Mouse (Mus musculus) left cerebral cortex, adult 11 months (tissue): Measurements from ENCODE around the gene Egfem1.

ENCODE experiments used
- DNase-seq: peaks from one replicate; pipeline ENCODE4 v3.0.0; 2022; ENCODE audit warnings: low spot score

Egfem1 gene

DNA sequence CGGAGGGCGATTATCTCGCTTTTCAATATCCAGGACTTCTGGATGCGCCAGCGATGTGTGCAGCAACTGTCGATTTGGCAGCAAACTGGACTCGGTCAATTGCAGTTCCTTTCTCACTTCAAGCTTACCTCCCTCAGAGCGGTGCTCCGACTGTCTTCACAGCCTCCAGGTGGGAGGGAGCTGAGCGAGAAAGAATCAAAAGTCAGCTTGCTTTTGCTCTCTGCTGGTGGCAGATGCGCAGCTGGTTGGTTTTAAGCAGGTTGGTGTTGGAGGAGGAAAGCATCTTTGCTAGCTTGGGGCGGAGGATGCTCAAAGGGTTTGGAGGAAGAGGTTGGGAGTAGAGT lies at the start of gene Egfem1:
Gene Egfem1 (plus strand): TSS at position 72 of the 344 bp plus-strand sequence.
- peak; percentile 22 for DNase-seq

DNA sequence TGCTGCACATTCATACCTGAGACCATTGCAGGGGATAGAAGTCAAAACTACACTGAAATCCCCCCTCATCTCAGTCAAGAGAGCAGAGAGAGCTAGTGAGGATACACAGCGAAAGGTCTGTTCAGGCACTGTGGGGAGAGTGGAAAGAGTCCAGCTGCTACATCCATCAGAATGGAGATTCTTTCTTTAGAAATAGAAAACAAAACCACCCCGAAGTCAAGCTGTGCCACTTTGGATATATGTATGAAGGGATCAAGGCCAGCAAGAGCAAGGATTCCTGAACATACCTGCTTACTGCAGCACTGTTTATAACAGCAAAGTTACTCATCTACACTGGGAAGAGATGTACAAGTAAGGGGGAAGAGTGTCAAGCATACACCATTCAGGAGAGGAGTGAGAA lies 48.7 kb upstream of the Egfem1 start:
- DNase-seq = no peak

DNA sequence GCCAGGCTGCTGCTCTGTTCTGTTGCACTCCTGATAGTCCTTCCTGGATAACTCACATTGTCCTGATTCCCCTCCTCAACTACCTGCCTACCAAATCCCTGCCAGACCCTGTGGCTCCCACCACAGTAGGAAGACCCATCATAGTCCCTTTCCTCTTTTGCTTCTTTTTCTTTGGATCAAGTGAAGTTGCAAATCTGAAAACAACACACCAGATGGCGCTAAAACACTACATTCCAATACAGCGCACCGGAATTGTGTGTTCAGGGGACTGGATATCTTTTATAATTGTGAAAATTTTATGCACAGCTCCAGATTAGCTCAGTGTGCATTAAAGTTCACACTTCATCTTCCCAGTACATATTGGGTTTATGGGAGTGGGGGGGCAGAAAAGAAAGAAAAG lies 45.7 kb upstream of the Egfem1 start:
- DNase-seq = peak; percentile 7

DNA sequence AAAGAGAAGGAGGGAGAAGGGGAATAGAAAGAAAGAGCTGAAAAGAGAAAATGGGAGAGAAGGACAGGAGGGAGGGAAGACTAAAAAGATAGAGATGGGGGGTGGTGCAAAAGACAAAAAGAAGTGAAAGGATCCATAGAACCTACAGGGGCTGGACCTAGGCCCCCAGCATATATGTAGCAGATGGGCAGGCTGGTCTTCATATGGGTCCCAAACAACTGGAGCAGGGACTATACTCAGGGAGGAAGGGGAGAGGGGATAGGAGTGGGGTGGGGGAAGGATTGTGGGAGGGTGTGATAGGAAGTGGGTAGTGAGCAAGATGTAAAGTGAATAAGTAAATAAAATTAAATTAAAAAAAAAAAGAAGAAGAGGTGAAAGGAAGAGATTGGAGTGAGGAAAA lies 45.2 kb upstream of the Egfem1 start:
- DNase-seq = no peak

DNA sequence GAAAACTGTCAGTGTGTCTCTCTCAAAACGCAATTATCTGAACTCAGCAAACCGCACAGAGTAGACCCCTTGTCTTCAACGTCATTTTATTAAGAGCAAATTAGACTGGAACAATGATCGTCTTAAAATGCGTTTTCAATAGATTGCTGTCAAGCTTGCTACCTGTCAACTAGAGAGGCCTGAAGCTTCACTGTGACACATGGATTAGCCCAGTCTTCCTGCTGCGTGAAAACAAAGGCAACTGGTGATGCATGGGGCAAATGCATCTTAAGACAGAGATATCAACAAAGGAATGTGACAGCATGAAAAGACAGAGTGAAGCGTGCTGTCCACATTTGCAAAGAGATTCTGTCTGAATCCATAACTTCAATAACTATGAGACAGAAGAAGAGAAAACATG lies 41.8 kb upstream of the Egfem1 start:
- no peak for DNase-seq

DNA sequence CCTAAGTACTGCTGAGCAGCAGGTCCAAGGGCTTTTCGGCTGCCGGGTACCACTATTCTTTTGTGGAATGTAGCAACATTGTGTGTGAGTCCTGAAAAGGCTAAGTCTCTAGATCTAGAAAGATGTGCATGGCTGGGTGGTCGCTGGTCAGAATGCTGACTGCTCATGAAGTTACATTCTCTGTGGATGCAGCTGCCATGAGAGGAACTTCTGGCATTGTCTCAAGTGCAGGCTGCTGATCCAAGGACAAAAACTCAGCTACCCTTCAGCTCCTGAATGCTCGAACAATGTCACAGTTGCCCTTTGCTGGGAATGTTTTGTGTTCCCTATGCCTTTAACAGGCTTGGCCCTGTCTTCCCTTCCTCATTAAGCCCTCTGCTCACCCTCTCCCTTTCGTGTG lies 35.5 kb upstream of the Egfem1 start:
- DNase-seq = no peak

DNA sequence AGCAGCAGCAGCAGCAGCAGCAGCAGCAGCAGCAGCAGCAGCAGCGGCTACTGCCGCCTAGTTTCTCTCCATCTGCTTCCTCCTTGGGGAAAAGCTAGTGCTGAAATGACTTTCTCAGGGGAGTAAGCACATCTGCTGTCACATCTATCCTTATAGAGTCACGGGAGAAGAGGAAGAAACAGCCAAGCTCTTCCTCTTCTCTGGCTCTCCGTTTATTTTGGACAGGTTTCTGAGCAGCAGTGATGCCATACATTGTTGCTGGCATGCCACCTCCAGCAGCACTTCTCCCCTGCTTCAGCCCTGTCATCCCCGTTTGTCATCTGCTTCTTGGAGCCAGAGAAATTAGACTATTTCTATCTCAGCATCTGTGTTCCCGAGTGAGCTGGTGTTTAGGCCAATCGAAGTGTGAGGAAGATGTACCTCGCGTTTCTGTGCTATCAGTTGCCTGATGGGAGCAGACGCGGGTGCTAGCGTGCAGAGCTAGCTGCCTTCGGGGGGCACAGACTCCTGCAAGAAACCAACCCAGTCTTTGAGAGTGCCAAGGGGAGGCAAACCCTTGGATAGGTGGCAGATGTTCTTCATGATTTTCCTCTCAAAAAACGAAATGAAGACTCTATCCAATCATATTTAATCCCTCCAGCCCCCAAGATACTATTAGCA lies 34.4 kb upstream of the Egfem1 start:
- DNase-seq = peak; percentile 6

DNA sequence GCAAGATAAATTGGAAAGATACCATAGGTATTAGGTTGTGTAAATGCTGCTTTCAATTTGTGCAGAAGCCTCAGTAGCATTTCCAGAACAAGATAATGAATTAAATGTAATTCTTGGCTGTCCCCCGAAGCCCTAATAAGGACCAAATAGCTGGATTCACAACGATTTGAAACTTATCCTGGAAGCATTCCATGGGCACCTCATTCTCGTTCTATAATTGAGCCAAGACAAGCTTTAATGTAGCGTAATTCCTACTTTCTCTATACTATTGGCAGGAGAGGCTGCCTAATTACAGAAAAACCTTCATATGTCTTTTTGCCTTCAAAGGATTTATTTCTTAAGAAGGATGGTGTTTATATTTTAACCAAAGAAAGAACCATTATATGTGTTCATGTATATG lies 18.7 kb upstream of the Egfem1 start:
- no peak for DNase-seq

DNA sequence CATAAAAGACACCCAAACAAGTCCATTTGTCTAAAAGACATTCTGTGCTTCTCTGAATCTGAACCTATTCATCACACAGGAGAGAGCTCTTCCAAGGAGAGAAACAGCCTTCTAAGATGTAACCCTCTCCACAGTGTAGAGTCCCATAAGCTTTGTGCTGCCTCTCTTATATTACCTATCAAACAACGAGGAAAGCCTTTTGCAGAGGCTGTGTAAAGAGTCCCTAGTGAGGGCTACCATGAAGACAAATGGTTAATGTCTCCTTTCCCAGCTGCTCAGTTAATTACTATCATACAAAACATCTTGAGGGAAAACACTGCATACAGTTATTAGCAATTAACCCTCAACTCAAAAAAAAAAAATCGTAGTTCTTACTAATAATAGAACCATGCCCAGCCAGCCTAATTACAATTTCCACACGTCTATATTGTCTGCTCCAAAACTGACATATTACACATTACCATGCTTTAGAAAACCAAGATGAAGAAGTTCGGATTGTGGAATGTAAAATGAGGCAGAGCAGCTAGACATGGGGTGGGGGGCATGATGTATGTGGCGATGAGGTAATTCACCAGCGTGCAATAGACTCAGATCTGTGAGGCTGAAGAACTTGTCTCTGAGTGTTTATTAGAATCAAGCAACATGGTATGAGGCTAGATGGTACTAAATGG lies 13.3 kb upstream of the Egfem1 start:
- no peak for DNase-seq

DNA sequence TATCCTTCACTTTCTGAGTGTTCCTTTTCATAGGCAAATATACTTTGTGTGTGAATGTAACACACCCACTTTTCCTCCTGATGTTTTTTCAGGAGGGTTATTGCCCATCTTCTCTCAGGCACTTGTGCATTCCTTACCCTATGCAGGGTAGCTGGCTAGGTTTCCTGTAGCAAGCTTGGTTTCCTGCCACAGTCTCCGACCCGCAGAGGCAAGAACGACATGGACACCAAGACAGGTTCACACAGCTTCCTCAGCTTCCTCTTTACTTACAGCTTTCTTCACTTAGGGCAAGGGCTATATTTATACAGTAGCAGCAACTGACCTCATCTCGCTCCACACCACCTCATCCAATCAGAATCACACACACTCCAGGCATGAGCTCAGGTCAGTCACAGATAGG lies 10.5 kb upstream of the Egfem1 start:
- no peak for DNase-seq

DNA sequence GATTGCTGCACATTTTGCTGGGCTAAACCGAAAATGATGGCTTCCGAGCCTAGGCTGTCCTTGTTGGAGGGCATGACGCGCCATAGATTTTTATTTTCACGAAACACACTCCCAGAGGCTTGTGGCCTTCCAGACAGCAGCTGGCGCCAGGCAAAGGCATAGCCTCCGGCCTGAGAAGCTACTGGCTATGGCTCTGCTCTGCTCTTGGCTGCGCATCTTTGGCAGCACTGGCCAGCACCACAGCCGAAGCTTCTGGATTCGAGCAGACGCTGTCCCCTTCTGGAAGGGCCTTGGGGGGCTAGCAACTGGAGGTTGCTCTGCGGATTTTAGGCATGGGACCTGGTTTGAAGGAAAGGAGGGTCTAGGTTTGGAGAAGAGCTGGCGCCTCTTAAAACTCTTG lies 306 bp upstream of the Egfem1 start:
- no peak for DNase-seq

DNA sequence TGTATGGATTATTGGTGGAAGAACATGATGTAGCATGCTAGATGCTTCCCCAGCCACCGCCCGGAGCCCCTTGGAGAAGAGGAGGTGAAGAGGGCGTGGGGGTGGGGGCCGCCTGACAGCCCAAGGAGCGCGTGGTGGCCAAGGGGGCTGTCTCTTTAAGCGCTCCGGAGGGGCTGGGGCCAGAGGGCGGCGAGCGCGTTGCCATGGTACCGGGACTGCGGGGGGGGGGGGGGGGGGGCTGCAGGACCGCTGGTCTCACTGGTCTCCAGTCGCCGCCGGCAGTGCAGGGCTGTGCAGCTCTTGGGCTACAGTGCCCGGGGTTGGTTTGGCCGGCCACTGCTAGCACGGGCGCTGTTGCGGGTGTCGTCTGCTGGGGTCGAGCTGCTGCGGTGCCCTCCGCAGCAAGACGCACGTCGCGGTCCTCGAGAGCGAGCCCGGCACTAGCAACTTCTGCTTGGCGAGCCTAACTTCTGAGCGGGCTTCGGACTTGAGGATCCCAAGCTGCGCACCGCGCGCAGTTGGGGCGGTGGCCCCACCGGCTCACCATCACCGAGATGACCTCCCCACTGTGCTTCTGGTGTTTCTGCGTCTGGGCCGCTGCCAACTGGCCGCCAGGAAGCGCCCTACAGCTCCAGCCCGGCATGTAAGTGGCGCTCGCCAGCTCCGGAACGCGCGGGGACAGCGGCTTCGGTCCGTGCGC lies 623 bp downstream of the Egfem1 start:
- DNase-seq = peak; percentile 10

DNA sequence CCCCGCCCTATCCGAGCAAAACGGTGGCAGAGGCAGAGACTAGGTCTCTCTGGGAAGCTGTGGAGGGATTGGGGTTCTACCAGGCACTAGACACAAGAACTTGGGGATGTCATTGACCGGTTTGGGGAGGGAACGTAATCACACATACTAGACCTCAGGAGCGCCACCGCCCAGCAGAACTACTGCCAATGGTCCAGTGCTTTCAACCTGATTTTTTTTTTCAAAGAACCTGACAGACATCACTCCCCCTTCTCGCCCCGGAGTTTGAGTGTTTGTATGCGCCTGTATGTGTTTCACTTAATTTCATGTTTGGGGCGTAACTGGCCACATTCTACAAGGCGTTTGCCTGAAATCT lies 1.1 kb downstream of the Egfem1 start:
- DNase-seq = no peak

DNA sequence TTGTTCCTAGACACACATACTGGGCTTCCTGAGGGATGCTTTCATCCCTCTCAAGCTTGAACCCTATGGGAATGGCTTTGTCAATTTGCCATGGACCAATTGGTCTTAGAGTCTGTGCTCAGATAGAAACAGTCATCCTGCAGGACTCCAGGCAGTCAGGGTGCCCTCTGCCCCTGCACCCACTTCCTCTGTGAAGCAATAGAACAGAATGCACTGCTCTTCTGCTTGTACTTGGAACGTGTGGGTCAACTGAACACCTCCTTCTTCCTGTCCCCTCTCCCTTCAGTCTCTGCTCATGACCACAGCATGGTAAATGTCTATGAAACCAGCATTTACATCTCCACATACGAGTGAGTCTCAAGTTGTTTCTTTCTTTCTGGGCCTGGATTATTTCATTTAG lies 16.6 kb downstream of the Egfem1 start:
- DNase-seq = no peak

DNA sequence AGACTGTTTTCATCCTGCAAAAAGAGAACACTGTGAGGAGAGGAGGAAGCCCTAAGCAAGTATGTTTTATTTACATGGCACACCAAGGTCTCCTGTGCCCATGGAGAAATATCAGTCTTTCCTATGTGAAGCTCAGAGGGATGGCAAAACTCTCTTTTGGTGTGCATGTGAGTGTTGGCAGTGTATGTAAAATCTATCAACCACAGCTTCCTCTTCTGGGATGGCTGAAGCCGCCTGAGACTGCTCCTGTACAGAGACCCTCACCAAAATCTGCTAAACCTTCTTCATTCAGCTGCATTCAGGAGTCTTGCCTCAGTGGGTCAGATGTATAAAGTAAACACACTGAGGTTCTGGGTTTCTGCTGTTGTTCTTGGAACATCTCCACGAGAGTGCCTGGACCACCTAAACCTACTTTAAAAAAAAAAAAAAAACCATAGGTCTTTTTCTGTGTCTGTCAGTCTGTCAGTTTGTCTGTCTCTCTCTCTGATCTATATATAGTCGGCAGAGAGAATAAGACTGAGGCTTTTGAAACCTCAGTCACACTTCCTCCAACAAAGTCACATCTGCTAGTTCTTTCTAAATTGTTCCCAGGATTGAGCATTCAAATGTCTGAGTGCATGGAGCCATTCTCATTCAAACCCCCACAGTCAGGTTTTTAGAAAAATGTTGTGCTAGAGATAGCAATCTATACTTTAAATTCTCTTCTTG lies 24.3 kb downstream of the Egfem1 start:
- no peak for DNase-seq

DNA sequence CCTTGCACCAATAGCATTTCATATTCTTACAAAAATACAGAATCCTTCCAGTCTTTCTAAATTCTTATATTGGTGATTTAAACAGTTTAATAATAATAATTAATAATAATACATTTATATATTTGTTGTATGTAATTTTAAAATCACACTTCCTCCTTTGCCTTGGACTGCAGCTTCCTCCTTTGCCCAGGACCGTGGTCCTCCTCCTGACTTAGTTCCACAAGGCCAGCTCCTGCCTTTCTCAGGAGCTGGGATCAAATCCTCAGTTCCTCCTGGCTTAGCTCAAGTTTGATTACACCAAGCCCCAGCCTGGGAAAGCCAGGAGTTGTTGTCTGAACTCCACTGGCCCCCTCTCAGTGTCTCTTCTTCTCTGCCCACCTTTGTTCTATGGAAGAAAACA lies 25.3 kb downstream of the Egfem1 start:
- DNase-seq = no peak

DNA sequence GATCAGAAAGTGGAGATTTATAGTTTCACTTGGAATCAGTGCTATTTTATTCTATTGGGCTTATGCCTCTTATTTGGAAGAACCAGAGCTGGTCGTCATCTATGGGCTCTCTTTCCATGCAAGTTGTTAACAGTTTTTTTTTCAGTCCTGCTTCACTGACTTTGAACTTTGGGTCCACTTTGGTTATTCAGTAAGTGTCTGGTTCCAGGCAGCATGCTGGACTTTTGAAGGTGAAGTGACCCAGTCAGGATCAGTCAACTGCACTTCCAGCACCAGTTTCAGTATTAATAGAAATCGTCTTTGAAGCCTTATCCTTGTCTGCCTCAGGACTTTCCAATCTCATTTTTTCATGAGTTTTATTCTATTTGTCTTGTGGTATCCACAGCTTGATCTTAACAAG lies 28.5 kb downstream of the Egfem1 start:
- DNase-seq = no peak

DNA sequence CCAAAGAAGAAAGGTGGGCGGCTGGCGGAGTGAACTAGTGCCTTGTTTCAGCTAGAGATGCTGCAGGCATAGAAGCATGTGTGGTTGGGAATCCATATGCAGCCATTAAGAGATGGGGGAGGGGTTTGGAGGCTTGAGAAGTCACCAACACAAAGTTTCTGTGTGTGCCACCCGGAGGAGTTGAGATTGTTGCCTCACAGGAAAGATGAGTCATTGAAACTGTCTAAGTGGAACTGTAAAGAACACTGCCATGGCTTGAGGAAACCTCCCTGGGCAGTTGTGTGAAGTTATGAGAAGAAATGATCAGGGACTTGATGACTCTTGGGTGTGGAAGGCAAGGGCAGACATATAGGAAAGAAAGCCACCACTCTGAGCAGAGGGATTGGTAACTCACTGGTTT lies 32.7 kb downstream of the Egfem1 start:
- no peak for DNase-seq

DNA sequence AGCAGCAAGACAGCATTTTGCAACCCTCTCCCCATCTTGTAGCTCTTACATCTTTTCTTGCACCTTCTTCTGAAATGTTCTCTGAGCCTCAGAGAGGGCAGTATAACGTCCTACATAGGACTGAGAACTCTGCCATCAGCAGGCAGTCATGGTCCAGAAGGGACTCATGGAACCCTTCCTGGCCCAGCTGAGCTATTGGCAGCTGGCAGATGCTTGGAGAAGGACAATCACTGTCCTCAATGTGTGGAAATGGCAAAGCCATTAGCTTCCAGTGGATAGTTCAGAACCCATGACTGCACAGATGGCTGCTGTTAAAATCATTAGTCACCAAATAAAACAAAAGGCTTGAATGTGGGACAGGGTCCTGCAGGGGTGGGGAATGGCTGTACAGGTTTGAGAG lies 35.6 kb downstream of the Egfem1 start:
- DNase-seq = no peak

DNA sequence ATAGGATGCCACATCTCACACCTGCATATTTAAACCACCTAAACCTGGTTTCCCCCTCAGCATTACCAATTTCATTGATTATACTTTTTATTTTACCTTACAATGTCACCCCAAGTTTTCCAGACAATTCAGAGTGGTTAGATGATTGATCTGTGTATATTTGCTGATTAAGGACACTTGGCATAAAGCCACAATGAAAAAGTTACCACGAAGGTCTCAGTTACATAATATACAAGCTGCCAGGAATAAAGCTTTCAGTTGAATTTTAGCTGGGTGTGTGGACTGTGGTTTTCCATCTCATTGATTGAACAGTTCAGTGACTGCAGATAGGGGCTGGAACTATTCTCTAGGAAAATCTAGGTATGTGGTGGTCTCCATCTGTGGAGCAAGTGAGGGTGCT lies 40.7 kb downstream of the Egfem1 start:
- DNase-seq = no peak

DNA sequence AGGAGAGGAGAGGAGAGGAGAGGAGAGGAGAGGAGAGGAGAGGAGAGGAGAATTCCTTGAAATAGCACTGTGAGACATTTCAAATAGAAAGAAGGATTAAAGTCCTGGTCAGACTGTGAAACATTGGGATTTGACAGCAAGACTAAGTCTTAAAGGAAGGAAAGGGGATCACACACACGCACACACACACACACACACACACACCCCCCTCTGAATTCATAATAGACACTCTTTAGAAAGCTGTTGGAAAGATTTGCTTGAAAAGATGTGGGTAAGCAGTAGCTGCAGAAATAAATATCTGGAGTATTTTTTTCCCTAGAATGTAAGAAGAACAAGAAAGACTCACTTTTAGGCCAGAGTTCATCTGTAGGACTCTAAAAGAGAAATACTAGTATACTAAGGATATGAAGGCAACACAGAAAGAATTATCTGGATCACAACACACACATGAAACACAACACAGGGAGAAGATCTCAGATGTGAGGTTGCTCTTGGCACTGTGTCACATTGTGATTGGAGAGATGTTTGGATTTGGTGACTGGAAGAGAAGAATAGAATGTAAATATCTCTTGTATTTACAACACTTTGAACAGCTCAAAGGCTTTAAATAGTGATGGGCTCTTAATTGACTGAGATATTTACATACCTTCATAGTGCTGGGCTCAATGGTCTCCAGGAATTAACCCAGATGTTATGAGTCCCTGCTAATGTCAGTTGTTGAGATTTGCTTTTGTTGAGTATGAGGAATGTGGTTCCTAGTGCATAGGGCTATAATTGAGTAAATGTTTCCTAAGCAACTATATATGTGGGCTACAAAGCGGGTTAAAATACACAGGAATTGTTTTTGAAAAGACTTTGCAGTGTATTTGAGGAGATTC lies 50.5 kb downstream of the Egfem1 start:
- no peak for DNase-seq

DNA sequence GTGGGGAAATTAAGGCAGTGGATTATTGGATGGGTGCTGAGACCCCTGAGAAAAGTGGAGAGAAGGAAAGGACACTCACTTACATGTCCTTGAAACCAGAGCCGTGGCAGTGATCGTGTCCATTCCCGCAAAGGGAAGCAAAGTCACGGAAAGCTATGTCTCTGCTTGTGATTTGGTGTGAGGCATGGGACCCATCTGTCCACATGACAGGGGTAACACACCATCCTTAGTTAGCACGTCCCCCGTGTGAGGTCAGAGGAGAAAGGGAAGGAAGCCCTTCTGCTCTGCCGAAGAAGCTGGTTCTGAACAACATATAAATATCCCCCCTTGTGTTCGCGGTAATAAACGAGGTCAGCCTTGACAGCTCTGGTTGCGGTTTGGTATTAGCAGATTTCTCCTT lies 52.7 kb downstream of the Egfem1 start:
- DNase-seq = no peak
